Mouse (Mus musculus) cerebral cortex, adult 2 months (tissue): ENCODE measurements around the gene Chrna9.

Experiments
- WGBS: fragments of 180-500 bp; shearing (Covaris S2); methylation state at CpG from one replicate; pipeline ENCODE4 v1.1.7; 2018; 5-methylcytosine and 5-hydroxymethylcytosine counted together

Chrna9 gene

GRCm38 (mm10) chr5:65919326-65919725 lies 15.4 kb upstream of the Chrna9 start:
- WGBS: 74% methylated on average over 12 of the region's 12 CpGs

GRCm38 (mm10) chr5:65919904-65920303 lies 14.8 kb upstream of the Chrna9 start:
- WGBS: 72% methylated on average over 3 of the region's 3 CpGs

- WGBS: 51% methylated on average over 12 of the region's 12 CpGs
These were observed 13.9 kb upstream of the Chrna9 start for GRCm38 (mm10) chr5:65920701-65921426.

DNA sequence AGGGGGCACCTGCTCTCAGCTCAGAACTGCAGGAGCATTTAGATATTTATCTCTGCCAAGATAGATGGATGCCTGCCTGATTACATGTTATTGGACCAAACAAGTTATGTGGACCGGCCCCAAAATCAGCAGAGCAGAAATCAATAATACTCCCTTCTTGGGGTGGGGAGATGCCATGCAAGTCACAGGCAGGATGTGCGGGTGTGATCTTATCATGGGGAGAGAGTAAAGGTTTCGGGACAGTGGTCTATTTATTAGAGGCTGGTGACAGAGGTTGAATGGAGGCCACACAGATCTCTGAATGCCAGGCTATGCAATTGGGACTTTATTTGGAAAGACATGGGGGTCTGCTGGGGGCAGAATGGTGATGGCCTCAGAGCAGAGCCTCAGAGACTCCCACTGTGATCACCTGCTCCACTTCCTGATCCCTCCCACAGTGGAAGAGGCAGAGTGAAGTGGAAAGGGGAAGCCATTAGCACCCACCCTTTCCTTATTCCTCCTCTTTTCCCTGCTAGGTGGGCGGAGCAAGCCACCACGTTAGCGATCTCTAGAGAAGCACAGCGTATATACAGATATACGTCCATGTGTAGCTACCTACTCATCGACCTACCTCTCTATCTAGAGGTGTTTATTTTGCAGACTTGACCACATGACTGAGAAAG lies 13.1 kb upstream of the Chrna9 start:
- whole genome bisulfite sequencing: 69% methylated on average over 9 of the region's 9 CpGs

- WGBS: 87% methylated on average over 6 of the region's 6 CpGs
These were observed 8.1 kb upstream of the Chrna9 start for GRCm38 (mm10) chr5:65926666-65927065.

- 88% methylated on average over 7 of the region's 7 CpGs for WGBS
These were observed 5.6 kb upstream of the Chrna9 start for GRCm38 (mm10) chr5:65929162-65929561.

DNA sequence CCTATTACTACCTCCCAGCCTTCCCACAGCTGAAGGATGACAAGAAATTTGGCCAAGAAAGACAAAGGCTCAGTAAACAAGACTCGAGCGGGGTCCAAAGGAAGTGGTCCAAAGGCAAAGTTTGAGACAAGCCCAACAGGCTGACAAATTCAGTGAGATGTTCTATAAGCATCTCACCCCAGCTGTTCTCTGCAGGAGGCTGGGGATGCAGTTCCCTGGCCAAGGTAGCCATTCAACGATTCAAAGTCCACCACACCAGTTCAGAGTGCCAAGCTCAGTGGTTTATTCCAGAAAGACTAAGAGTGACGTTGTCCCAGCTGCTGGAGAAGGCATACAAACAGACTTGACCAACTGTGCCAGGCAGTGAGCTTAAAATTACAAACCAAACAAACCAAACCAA lies 4.5 kb upstream of the Chrna9 start:
- 64% methylated on average over 4 of the region's 4 CpGs for WGBS

GRCm38 (mm10) chr5:65933258-65933657 lies 1.5 kb upstream of the Chrna9 start:
- WGBS: 93% methylated on average over 4 of the region's 4 CpGs

- WGBS: 94% methylated on average over 2 of the region's 2 CpGs
These were observed 957 bp upstream of the Chrna9 start for GRCm38 (mm10) chr5:65933764-65934163.

DNA sequence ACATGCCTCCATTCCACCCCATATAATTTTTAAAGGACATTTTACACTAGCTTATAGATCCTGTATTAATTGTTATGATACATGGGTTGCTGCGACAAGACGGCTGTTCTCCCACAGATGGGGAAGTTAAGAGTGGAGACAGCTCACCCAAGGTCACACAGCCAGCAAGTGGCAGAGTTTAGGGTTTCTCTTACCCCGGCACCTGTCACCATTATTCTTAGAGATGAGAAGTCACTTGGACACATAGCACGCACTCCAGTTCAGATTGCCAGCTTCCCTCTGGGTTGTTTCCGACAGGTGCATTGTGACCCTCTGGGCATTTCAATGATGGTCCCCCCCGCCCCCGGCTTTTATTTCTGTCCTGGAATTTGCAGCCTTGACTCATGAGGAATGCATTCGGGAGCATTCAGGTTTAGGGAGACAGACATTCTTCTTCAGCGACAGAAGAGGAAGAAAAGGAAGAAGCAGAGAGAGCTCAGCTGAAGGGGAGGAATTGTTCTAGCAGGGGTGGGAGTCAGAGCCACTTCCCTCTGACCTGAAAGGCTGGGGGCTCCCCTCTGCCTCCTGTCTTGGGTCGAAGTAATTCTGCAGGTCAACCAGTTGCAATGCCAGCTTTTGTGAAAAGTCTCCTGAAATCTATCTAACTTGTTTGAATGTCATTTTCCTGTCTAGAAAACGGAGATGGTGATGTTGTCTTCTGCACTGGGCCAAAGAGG lies 2.4 kb downstream of the Chrna9 start:
- 74% methylated on average over 11 of the region's 11 CpGs for WGBS

DNA sequence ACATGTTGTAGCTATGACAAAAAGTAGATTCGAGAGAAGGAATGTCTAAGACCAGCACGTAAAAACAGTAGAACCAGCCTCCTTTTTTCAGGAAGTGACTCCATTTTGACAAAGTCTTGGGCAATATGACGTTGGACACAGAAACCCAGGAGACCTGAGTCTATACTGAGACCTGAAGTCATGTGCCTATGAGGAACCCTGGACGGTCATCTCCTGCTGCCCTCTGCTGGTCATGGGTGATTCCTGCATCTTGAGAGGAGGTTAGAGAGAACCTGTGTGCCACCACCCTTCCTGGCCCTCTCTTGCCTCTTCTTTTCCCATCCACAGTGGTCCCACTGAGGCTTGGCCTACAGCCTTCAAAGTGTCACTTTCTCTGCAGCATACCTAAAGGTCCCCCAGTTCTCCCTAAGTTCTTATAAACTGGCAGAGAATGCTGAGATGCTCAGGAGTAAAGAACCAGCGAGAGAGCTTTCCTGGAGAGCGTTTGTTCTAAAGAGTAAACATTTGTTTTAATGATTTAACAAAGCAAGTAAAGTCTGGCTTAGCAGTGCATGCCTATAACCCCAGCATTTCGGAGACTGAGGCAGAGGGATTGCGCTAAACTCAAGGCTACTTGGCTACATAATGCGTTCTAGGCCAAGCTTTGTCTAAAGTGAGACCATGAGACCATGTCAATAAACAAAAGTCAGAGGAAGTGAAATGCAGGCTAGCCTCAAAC lies 3.4 kb downstream of the Chrna9 start:
- 63% methylated on average over 9 of the region's 9 CpGs for WGBS

DNA sequence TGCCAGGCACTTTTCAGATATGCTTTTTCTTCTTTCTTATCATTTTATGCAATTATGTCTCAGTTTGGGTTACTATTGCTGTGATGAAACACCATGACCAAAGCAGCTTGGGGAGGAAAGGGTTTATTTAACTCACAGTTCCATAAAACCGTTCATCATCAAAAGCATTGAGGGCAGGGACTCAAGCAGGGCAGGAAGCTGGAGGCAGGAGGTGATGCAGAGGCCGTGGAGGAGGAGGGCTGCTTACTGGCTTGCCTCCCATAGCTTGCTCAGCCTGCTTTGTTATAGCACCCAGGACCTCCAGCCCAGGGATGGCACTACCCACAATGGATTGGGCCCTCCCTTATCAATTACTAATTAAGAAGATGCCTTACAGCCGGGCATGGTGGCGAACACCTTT lies 6.4 kb downstream of the Chrna9 start:
- 79% methylated on average over 4 of the region's 4 CpGs for WGBS

GRCm38 (mm10) chr5:65949822-65950221 lies 15.1 kb downstream of the Chrna9 start:
- 60% methylated on average over 3 of the region's 3 CpGs for WGBS

DNA sequence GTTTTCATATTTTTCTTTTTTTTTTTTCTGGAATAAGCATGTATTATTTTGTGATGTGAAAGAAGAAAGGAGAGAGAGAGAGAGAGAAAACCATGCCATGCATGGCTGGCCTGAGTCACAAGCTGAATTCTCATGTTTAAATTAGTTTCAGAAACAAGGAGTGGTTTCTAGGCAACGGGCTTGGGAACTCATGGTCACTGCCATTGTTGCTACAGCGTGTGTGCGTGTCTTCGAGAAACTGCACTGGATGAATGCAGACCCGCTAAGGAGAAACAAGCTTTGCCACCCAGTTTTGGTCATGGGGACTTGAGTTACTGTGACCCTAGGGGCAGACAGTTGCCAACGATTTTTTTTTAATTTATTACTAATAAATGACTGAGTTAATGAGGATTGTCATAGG lies 15.5 kb downstream of the Chrna9 start:
- 26% methylated on average over 6 of the region's 6 CpGs for WGBS

DNA sequence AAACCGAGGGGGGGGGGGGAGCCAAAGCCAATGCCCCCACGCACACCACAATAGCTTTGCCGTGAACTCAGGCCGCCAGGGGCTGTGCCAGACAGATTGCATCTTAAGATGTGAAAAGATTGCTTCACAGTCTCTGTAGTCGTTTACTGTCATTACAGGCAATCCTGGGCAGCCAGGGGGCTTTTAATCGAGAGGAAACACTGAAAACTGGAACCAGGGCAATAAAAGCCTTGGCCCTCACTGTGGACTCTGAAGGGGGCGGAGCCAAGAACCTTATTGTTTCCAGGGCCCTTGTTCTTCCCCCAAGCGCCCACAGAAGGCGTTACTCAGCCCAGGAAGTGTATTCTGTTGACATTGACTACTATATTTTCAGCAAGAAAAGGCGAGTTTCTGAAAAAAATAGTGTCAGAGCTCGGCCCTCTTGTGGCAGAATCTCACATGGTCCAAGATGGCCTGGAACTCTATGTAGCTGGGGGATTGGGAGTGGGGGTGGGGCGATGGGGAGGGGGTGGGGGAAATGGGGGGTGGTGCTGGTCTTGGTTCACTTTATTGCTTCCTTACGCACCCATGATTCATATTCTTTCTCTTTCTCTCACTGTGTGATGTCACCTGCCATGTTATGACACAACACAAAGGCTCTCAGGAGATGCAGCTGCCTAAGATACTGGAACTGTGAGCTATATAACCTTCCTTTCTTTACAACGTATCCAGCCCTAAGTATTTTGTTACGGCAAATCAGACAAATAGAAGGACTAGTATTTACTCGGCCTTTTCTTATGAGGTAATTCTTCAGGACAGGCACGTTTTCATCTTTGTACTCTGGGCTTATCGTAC lies 16.2 kb downstream of the Chrna9 start:
- WGBS: 48% methylated on average over 18 of the region's 18 CpGs

DNA sequence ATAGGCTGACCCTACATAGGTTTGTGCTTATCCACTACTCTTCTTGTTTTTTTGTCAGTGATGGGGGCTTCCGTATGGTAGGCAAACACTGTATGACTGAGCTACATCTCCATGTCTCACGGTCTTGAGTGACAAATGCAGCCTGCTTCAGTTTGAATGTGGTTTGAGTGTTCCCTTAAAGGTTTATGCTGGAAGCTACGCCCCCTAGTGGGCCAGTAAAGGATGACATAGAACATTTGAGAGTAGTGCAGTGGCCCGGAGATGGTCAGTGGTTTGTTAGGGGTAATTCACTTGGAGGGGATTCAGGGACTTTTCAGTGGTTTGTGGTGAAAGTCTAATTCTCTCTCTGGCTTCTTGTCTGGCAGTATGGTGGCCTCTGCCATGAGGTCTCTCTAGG lies 16.8 kb downstream of the Chrna9 start:
- 81% methylated on average over 4 of the region's 4 CpGs for WGBS

DNA sequence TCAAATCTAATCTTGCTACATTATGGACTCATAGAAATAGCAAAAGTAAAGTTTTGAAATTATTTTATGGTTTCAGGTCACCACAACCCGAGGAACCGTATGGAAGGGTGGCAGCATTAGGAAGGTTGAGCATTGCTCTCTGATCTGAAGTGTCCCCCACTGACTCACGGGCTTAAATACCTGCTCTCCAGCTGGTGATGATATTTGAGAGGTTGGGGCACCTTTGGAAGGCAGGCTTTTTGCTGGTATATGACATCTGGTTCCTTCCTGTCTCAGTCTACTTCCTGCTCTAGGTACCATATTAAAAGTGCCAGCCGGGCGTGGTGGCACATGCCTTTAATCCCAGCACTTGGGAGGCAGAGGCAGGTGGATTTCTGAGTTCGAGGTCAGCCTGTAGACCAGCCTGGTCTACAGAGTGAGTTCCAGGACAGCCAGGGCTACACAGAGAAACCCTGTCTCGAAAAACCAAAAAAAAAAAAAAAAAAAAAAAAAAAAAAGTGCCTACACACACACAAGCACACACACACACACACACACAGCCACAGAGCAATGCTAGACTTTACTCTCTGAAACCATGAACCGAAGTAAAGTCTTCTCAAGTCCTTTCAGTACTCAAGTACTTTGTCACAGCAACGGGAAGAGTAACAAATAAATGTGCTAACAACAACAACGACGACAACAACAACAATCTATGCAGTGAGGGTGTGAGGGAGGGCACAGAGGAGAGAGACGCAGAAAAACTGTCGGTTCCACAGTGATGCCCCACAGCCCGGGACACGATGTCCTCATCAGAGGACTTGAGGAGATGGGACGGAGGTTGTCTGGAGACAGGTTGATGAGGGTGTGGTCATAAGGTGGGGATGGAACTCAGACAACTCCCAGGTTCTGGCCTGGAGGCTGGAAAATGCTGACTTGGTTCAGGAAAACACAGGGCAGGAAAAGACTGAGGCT lies 19.7 kb downstream of the Chrna9 start:
- WGBS: 94% methylated on average over 16 of the region's 16 CpGs

GRCm38 (mm10) chr5:65955343-65956143 lies 20.8 kb downstream of the Chrna9 start:
- WGBS: 30% methylated on average over 23 of the region's 23 CpGs
